Mouse (Mus musculus) heart, embryonic 14.5 days (tissue): ENCODE results near the gene Rnf150. TPM values are rescaled to one million over a fixed set of nuclear protein-coding genes. Genes with fewer than 3 reads are reported as not detected.

ENCODE experiments used
- ATAC-seq: fragments of 200-750 bp; cut with Nextera tagmentation; 2 replicates; pipeline ENCODE4 v1.8.0; 2017; ENCODE audit warnings: low read depth, moderate TSS enrichment; ENCODE audit not compliant: insufficient number of reproducible peaks, insufficient read depth, low FRiP score
- H3K27ac ChIP-seq, 2 experiments: fragments of 200-500 bp in 1 of 2; fragments of 300-500 bp in 1 of 2; sonication (generic) in 1 of 2; replicated peaks in 1 of 2; 2 replicates each; pipeline ENCODE4 v1.5.1; 2012 to 2014; ENCODE audit warnings: low read depth in 2 of 2, low read length in 2 of 2, control low read depth in 1 of 2, mild to moderate bottlenecking in 1 of 2, mixed read lengths in 1 of 2; ENCODE audit not compliant: control insufficient read depth in 1 of 2, insufficient read depth in 1 of 2
- H3K27me3 ChIP-seq: fragments of 300-500 bp; sonication (generic); 2 replicates; pipeline ENCODE4 v1.6.1; 2014; ENCODE audit warnings: mild to moderate bottlenecking, low read length, control low read depth; ENCODE audit not compliant: control insufficient read depth, insufficient read depth
- H3K36me3 ChIP-seq: fragments of 300-500 bp; sonication (generic); 2 replicates; pipeline ENCODE4 v1.6.1; 2014; ENCODE audit warnings: mild to moderate bottlenecking, control low read depth, low read length, mixed read lengths; ENCODE audit not compliant: control insufficient read depth, insufficient read depth
- H3K4me1 ChIP-seq, 2 experiments: fragments of 200-500 bp in 1 of 2; fragments of 300-500 bp in 1 of 2; sonication (generic) in 1 of 2; 2 replicates each; pipeline ENCODE4 v1.6.1; 2012 to 2014; ENCODE audit warnings: low read length in 2 of 2, control low read depth in 1 of 2, mixed read lengths in 1 of 2; ENCODE audit not compliant: control insufficient read depth in 2 of 2, insufficient read depth in 2 of 2
- H3K4me2 ChIP-seq: fragments of 300-500 bp; sonication (generic); 2 replicates; pipeline ENCODE4 v1.6.1; 2014; ENCODE audit warnings: mild to moderate bottlenecking, low read length
- H3K4me3 ChIP-seq, 2 experiments: fragments of 200-500 bp in 1 of 2; fragments of 300-500 bp in 1 of 2; sonication (generic) in 1 of 2; 2 replicates each; pipeline ENCODE4 v1.5.1; 2012 to 2014; ENCODE audit warnings: low read length in 2 of 2, mild to moderate bottlenecking in 2 of 2, control low read depth in 1 of 2, low read depth in 1 of 2, moderate library complexity in 1 of 2; ENCODE audit not compliant: control insufficient read depth in 1 of 2, insufficient read depth in 1 of 2
- H3K9ac ChIP-seq: fragments of 300-500 bp; sonication (generic); 2 replicates; pipeline ENCODE4 v1.6.1; 2014; ENCODE audit warnings: mild to moderate bottlenecking, low read length
- H3K9me3 ChIP-seq: fragments of 300-500 bp; sonication (generic); 2 replicates; pipeline ENCODE4 v1.6.1; 2016; ENCODE audit warnings: low read length, control low read depth; ENCODE audit not compliant: control insufficient read depth
- WGBS: fragments of 180-500 bp; shearing (Covaris S2); extraction: QIAGEN DNeasy Blood & Tissue Kit; methylation state at CpG from one replicate; pipeline ENCODE4 v1.1.7; 2014; 5-methylcytosine and 5-hydroxymethylcytosine counted together
- polyA plus RNA-seq: library from polyadenylated mRNA; unstranded; fragments of >200 nt; fragmentation: Nextera tagmentation; extraction: Ambion mirVana; gene quantifications from 2 replicates; pipeline ENCODE4 v1.2.1, GENCODE M21; 2014

Rnf150 gene
- polyA plus RNA-seq, 1 experiment from 2014 or later = 0.92 TPM

DNA sequence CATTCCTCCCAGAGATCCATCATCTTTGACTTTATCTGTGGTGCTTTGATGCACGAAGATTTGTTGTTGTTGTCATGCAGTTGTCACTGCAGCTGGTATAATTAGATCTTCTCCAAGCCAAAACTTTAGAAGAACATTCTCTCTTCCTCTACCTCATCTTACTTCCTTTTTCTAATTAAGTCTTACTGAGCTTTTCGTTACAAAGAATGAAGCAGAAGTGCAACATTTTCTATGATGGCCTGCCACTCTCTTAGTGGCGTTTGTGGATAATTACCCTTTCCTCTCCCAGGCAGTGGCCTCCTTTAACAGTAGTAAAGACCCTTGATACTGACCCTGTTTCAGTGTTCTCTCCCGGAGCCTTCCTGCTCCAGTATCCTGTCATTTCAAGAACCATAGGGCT is 128.9 kb downstream of the Rnf150 start:
- WGBS = 71% methylated on average over 4 of the region's 4 CpGs

DNA sequence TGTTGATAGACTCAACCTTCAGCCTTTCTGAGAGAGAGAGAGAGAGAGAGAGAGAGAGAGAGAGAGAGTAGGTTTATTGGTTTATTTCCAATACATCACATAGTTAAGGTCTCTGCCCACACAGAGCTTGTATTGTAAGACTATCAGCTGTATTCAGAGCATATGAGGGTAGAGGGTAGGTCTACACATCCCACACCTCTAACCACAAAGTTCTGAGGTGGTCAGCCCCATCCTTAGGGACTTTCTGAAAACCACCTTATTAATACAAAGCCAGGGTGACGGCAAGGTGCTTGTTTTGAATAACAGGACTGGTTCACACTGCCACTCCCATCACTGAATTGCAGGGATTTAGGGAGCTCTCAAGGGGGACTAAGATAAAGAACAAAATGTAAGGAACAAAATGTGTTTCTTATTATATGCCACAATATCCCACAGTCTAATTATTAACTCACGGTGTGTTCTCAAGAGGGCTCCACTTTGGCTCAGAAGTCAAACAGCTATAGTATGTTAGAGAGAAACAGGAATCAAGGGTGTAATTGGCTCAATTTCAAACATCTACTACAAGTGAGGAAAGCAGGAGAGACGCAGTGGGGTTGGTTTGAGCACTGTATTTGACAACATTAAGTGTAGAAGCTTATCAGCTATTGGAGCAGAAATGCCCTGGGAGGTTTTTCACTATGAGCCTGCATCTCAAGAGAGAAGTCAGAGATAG is 132.7 kb downstream of the Rnf150 start:
- Histone ChIP-seq H3K9me3 (no peaks in the 10 kb centered on the region), H3K4me2 (no peak overlapping the region), H3K36me3 (no peaks in the 10 kb centered on the region), H3K9ac (no peak overlapping the region), H3K4me3 (no peak overlapping the region), H3K4me1 (no peaks in the 10 kb centered on the region; a peak in 1 of 4 replicates), H3K27ac (no peak overlapping the region), H3K27me3 (no peaks in the 10 kb centered on the region)
- WGBS = 52% methylated on average over 3 of the region's 3 CpGs
- ATAC-seq = no peak

More for the DNA sequence above, 128.9 kb downstream of the Rnf150 start:
- Histone ChIP-seq H3K27ac (no peak overlapping the region), H3K27me3 (no peaks in the 10 kb centered on the region), H3K4me3 (no peak overlapping the region), H3K36me3 (no peaks in the 10 kb centered on the region), H3K9me3 (no peaks in the 10 kb centered on the region), H3K9ac (no peak overlapping the region), H3K4me1 (no peaks in the 10 kb centered on the region; a peak in 1 of 4 replicates), H3K4me2 (no peak overlapping the region)
- ATAC-seq = no peak

GRCm38 (mm10) chr8:82996843-82997242 is 133.7 kb downstream of the Rnf150 start:
- Histone ChIP-seq H3K27ac (no peak overlapping the region), H3K36me3 (no peaks in the 10 kb centered on the region), H3K9me3 (no peaks in the 10 kb centered on the region), H3K4me1 (no peaks in the 10 kb centered on the region; a peak in 1 of 4 replicates), H3K4me2 (no peak overlapping the region), H3K27me3 (no peaks in the 10 kb centered on the region), H3K4me3 (no peak overlapping the region), H3K9ac (no peak overlapping the region)
- WGBS = 75% methylated on average over 3 of the region's 3 CpGs
- no peak for ATAC-seq

DNA sequence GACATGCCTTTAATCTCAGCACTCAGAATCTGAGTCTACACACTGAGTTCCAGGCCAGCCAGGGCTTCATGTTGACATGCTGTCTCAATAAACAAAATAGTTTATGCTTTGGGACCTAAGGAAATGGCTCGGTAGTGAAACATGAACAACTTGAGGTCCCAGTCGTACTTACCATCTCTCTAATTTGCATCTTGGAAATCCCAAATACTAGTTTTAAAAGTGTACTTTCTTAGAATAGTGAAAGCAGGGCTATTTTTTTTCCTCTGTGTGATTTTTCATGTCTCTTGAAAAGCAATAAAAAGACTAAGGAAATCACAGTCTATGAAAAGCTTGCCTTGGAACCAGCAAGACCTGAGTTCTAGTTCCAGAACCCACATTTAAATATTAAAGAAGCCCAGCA is 135.6 kb downstream of the Rnf150 start:
- H3K4me2 ChIP-seq = no peak overlapping the region
- no peaks in the 10 kb centered on the region for H3K9me3 ChIP-seq
- H3K27me3 ChIP-seq = no peaks in the 10 kb centered on the region
- no peaks in the 10 kb centered on the region for H3K36me3 ChIP-seq
- H3K9ac ChIP-seq = no peak overlapping the region
- no peak for ATAC-seq
- 82% methylated on average over 2 of the region's 2 CpGs for WGBS
- no peak overlapping the region for H3K27ac ChIP-seq
- no peak overlapping the region for H3K4me3 ChIP-seq
- H3K4me1 ChIP-seq = no peaks in the 10 kb centered on the region; a peak in 1 of 4 replicates

GRCm38 (mm10) chr8:83003187-83003586 is 140.0 kb downstream of the Rnf150 start:
- Histone ChIP-seq H3K9me3 (no peaks in the 10 kb centered on the region), H3K4me1 (no peaks in the 10 kb centered on the region), H3K36me3 (no peaks in the 10 kb centered on the region), H3K27me3 (no peaks in the 10 kb centered on the region), H3K4me3 (no peak overlapping the region), H3K27ac (no peak overlapping the region), H3K4me2 (no peak overlapping the region), H3K9ac (no peak overlapping the region)
- 86% methylated on average over 7 of the region's 7 CpGs for WGBS
- no peak for ATAC-seq

GRCm38 (mm10) chr8:83009481-83009880 is 146.3 kb downstream of the Rnf150 start:
- no peak for ATAC-seq
- Histone ChIP-seq H3K27ac (no peak overlapping the region), H3K9me3 (no peaks in the 10 kb centered on the region), H3K9ac (no peak overlapping the region), H3K36me3 (no peaks in the 10 kb centered on the region), H3K4me1 (0 out of 4 replicates have a peak, but pooled peaks cover 0 to 3% of the 10 kb centered on the region in 2 experiments), H3K4me3 (no peak overlapping the region), H3K4me2 (no peak overlapping the region), H3K27me3 (no peaks in the 10 kb centered on the region)
- 75% methylated on average over 5 of the region's 5 CpGs for WGBS

GRCm38 (mm10) chr8:83011286-83011685 is 148.1 kb downstream of the Rnf150 start:
- Histone ChIP-seq H3K9ac (no peak overlapping the region), H3K27me3 (no peaks in the 10 kb centered on the region), H3K9me3 (no peaks in the 10 kb centered on the region), H3K36me3 (no peaks in the 10 kb centered on the region), H3K27ac (no peak overlapping the region), H3K4me1 (0 out of 4 replicates have a peak, but pooled peaks cover 0 to 3% of the 10 kb centered on the region in 2 experiments), H3K4me2 (no peak overlapping the region), H3K4me3 (no peak overlapping the region)
- ATAC-seq = no peak
- 71% methylated on average over 2 of the region's 2 CpGs for WGBS

DNA sequence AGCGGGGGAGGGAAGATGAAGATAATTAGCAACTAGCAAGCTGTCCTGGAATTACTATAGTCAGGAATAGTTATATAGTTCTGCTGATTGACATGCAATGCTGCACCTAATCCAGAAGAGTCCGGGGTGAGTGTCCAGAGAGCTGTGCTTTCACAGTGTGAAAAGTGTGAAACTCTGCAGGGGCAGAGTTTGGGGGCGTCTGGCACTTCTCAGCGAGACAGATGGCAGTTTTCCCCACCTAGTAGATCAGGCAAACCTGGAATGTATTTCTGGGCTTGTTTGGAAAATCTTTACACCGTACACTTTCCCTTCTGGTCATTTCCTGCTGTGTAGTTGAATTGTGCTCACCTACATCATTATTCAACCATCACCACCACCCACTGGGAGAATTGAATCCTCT is 148.6 kb downstream of the Rnf150 start:
- H3K9me3 ChIP-seq = no peaks in the 10 kb centered on the region
- 0 out of 4 replicates have a peak, but pooled peaks cover 0 to 3% of the 10 kb centered on the region in 2 experiments for H3K4me1 ChIP-seq
- H3K4me2 ChIP-seq = no peak overlapping the region
- H3K9ac ChIP-seq = no peak overlapping the region
- H3K27me3 ChIP-seq = no peaks in the 10 kb centered on the region
- no peak overlapping the region for H3K27ac ChIP-seq
- H3K4me3 ChIP-seq = no peak overlapping the region
- H3K36me3 ChIP-seq = no peaks in the 10 kb centered on the region
- WGBS = 27% methylated on average over 5 of the region's 5 CpGs
- ATAC-seq = no peak
